Mouse (Mus musculus) heart, postnatal 4 days (tissue): ENCODE results near the gene Lhx2. TPM values are rescaled to one million over a fixed set of nuclear protein-coding genes. Genes with fewer than 3 reads are reported as not detected.

Source experiments
- DNase-seq: peaks from one replicate; pipeline ENCODE4 v3.0.0; 2021
- total RNA-seq, 2 experiments: library from RNA; stranded (reverse); gene quantifications; 2 replicates each; pipeline ENCODE4 v1.2.3; 2021

The Lhx2 gene
- 1 to 10 TPM in 1 of 2 experiments, under 1 TPM in 1; 0.29 to 1.2 TPM for total RNA-seq

GRCm38 (mm10) chr2:38338990-38339909 lies at the start of gene Lhx2:
TSS of gene Lhx2 (plus strand) at chr2:38339281.
- no peak for DNase-seq

- no peak for DNase-seq
Observed at GRCm38 (mm10) chr2:38291526-38291925, 47.6 kb upstream of the Lhx2 start.

- DNase-seq = no peak
Observed at GRCm38 (mm10) chr2:38295939-38296338, 43.1 kb upstream of the Lhx2 start.

- no peak for DNase-seq
Observed at GRCm38 (mm10) chr2:38300941-38301340, 38.1 kb upstream of the Lhx2 start.

- DNase-seq = no peak
Observed at GRCm38 (mm10) chr2:38305152-38305551, 33.9 kb upstream of the Lhx2 start.

GRCm38 (mm10) chr2:38312921-38313320 lies 26.2 kb upstream of the Lhx2 start:
- DNase-seq = no peak

GRCm38 (mm10) chr2:38313399-38313798 lies 25.7 kb upstream of the Lhx2 start:
- DNase-seq = no peak

- no peak for DNase-seq
Observed at GRCm38 (mm10) chr2:38319086-38319485, 20.0 kb upstream of the Lhx2 start.

- no peak for DNase-seq
Observed at GRCm38 (mm10) chr2:38320911-38321310, 18.2 kb upstream of the Lhx2 start.

GRCm38 (mm10) chr2:38323380-38323779 lies 15.7 kb upstream of the Lhx2 start:
- no peak for DNase-seq

GRCm38 (mm10) chr2:38326671-38327070 lies 12.4 kb upstream of the Lhx2 start:
- no peak for DNase-seq

- DNase-seq = no peak
Observed at GRCm38 (mm10) chr2:38333586-38334119, 5.4 kb upstream of the Lhx2 start.

- DNase-seq = no peak
Observed at GRCm38 (mm10) chr2:38336606-38337005, 2.5 kb upstream of the Lhx2 start.

GRCm38 (mm10) chr2:38337091-38337640 lies 1.9 kb upstream of the Lhx2 start:
- DNase-seq = no peak

GRCm38 (mm10) chr2:38337681-38338080 lies 1.4 kb upstream of the Lhx2 start:
- DNase-seq = no peak

GRCm38 (mm10) chr2:38338348-38338932 lies 641 bp upstream of the Lhx2 start:
- no peak for DNase-seq

GRCm38 (mm10) chr2:38339910-38340625 lies 987 bp downstream of the Lhx2 start:
- no peak for DNase-seq

GRCm38 (mm10) chr2:38340626-38341200 lies 1.6 kb downstream of the Lhx2 start:
- DNase-seq = no peak

GRCm38 (mm10) chr2:38343573-38343972 lies 4.5 kb downstream of the Lhx2 start:
- no peak for DNase-seq

- no peak for DNase-seq
Observed at GRCm38 (mm10) chr2:38344727-38345126, 5.6 kb downstream of the Lhx2 start.

- DNase-seq = no peak
Observed at GRCm38 (mm10) chr2:38346417-38346816, 7.3 kb downstream of the Lhx2 start.
